17 mouse cellular contexts compared by ENCODE assay signal in the genomic region with DNA sequence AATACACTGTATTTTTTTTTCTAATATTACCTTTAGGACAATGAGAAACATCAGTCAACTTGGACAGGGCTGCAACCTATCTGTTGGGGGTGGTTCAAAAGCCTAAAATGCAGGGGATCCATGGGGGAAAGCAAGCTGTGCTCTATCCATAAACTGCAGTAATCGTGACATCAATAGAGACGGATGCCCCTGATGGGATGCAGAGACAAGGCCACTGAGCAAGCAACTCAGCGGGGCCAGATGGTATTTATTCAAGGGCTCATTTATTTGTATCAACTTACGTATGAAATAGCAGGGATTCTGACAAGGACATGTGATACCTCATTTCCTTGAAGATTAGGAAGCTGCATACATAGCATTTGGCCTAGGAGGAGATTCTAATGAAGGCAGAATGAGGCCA.
A peak's percentile ranks its signal among the peaks of the same experiment; 100 is the strongest.
DNase-seq lines count a peak whose midpoint lies in the region; ATAC-seq and TF ChIP-seq lines count a peak whose summit lies in the region.
"Had no signal": no experiment of that assay in that cellular context is flagged by ENCODE, and none has a peak within 500 bp of the region (broad histone marks: within the 10 kb centered on the region; RNA-seq: fewer than 3 reads in every experiment).

No protein-coding gene starts in this region.

- no peak overlapping the region for H3K4me2 ChIP-seq in midbrain, embryonic 14.5 days (ENCODE audit: low read length)
- no peak overlapping the region for H3K4me2 ChIP-seq in midbrain, embryonic 13.5 days (replicated peaks)
- H3K4me2 ChIP-seq in neural tube, embryonic 14.5 days (ENCODE audit: low read depth, low read length): no peak overlapping the region
- H3K4me2 ChIP-seq: heart, embryonic 13.5 days; liver, embryonic 13.5 days had no signal

- H3K4me3 ChIP-seq in midbrain, embryonic 14.5 days (replicated peaks; ENCODE audit: low read depth, low read length): no peak overlapping the region
- no peak overlapping the region for H3K4me3 ChIP-seq in midbrain, embryonic 13.5 days (replicated peaks)
- no peak overlapping the region for H3K4me3 ChIP-seq in cerebellum, adult 2 months (replicated peaks; ENCODE audit: insufficient read depth, low read depth, low read length)
- H3K4me3 ChIP-seq in neural tube, embryonic 14.5 days (ENCODE audit: low read depth, low read length): no peak overlapping the region
- H3K4me3 ChIP-seq: forebrain, embryonic 10.5 days; heart, embryonic 13.5 days; liver, embryonic 13.5 days; megakaryocyte, embryonic 14.5 days; myocyte had no signal

- no peaks in the 10 kb centered on the region for H3K27me3 ChIP-seq in midbrain, embryonic 14.5 days (ENCODE audit: control insufficient read depth, insufficient read depth, low read length)
- H3K27me3 ChIP-seq in midbrain, embryonic 13.5 days: no peaks in the 10 kb centered on the region
- no peaks in the 10 kb centered on the region for H3K27me3 ChIP-seq in cerebellum, adult 2 months (ENCODE audit: control insufficient read depth, insufficient read depth, low read length)
- H3K27me3 ChIP-seq in neural tube, embryonic 14.5 days (ENCODE audit: control insufficient read depth, insufficient read depth, low read length): no peaks in the 10 kb centered on the region
- H3K27me3 ChIP-seq: heart, embryonic 13.5 days; liver, embryonic 13.5 days; megakaryocyte, embryonic 14.5 days had no signal

- DNase-seq in midbrain, embryonic 14.5 days: peak; percentile 7
- peak; percentile 32 to 82 for DNase-seq in cerebellum, adult 2 months
- DNase-seq in cerebellum, postnatal 36 days: peak; percentile 22 to 48
- no peak for DNase-seq in T-cell, adult 2 months (ENCODE audit: low spot score)
- DNase-seq in retina, embryonic 14.5 days (ENCODE audit: low spot score): no peak
- DNase-seq: adrenal gland, adult 8-10 months; kidney, adult 2 months; kidney, postnatal 4 days; liver, embryonic 13.5 days had no signal

- H3K36me3 ChIP-seq in midbrain, embryonic 14.5 days (ENCODE audit: control insufficient read depth, insufficient read depth, low read length): no peaks in the 10 kb centered on the region
- no peaks in the 10 kb centered on the region for H3K36me3 ChIP-seq in midbrain, embryonic 13.5 days
- H3K36me3 ChIP-seq in neural tube, embryonic 14.5 days (ENCODE audit: control insufficient read depth, insufficient read depth, low read length): no peaks in the 10 kb centered on the region
- H3K36me3 ChIP-seq: forebrain, embryonic 10.5 days; heart, embryonic 13.5 days; liver, embryonic 13.5 days had no signal

- no peaks in the 10 kb centered on the region for H3K4me1 ChIP-seq in midbrain, embryonic 14.5 days (ENCODE audit: control insufficient read depth, insufficient read depth, low read length)
- H3K4me1 ChIP-seq in midbrain, embryonic 13.5 days (replicated peaks): no peaks in the 10 kb centered on the region
- peaks cover 5% of the 10 kb centered on the region; the same call in 1 of the 2 replicates for H3K4me1 ChIP-seq in cerebellum, adult 2 months (ENCODE audit: control insufficient read depth, insufficient read depth, low read length)
- no peaks in the 10 kb centered on the region for H3K4me1 ChIP-seq in neural tube, embryonic 14.5 days (ENCODE audit: control insufficient read depth, insufficient read depth, low read length)
- H3K4me1 ChIP-seq: liver, embryonic 13.5 days; megakaryocyte, embryonic 14.5 days had no signal

- no peak for TF ChIP-seq CTCF in cerebellum, adult 2 months (IDR thresholded peaks at IDR 0.05; ENCODE audit: borderline replicate concordance, insufficient read depth, low read depth, low read length)

- H3K9ac ChIP-seq in midbrain, embryonic 14.5 days (replicated peaks; ENCODE audit: low read length): no peak overlapping the region
- no peak overlapping the region for H3K9ac ChIP-seq in midbrain, embryonic 13.5 days (replicated peaks)
- H3K9ac ChIP-seq in neural tube, embryonic 14.5 days (replicated peaks; ENCODE audit: low read depth, low read length): no peak overlapping the region
- H3K9ac ChIP-seq: heart, embryonic 13.5 days; liver, embryonic 13.5 days had no signal

- ATAC-seq in midbrain, embryonic 14.5 days (ENCODE audit: low FRiP score, low TSS enrichment): no peak
- ATAC-seq in midbrain, embryonic 13.5 days: no peak
- ATAC-seq in neural tube, embryonic 14.5 days (ENCODE audit: low read depth): peak; percentile 51; the same call in 1 of the 2 replicates
- ATAC-seq: CD4-positive, CD25-positive, alpha-beta regulatory T cell, adult 4 months; lung, postnatal 0 days had no signal

- H3K9me3 ChIP-seq in midbrain, embryonic 14.5 days (ENCODE audit: control insufficient read depth, low read length): no peaks in the 10 kb centered on the region
- no peaks in the 10 kb centered on the region for H3K9me3 ChIP-seq in midbrain, embryonic 13.5 days
- no peaks in the 10 kb centered on the region for H3K9me3 ChIP-seq in neural tube, embryonic 14.5 days (ENCODE audit: control insufficient read depth, low read length)
- H3K9me3 ChIP-seq: forebrain, embryonic 10.5 days; heart, embryonic 13.5 days; liver, embryonic 13.5 days had no signal

- WGBS in midbrain, embryonic 14.5 days: 63% methylated on average over 4 of the region's 4 CpGs
- 63% methylated on average over 4 of the region's 4 CpGs for WGBS in midbrain, embryonic 13.5 days
- 16% methylated on average over 4 of the region's 4 CpGs for WGBS in cerebellum, adult 2 months
- 23% methylated on average over 4 of the region's 4 CpGs for WGBS in neural tube, embryonic 14.5 days

- no peak overlapping the region for H3K27ac ChIP-seq in midbrain, embryonic 14.5 days (replicated peaks; ENCODE audit: low read depth, low read length)
- no peak overlapping the region for H3K27ac ChIP-seq in midbrain, embryonic 13.5 days
- H3K27ac ChIP-seq in cerebellum, adult 2 months (ENCODE audit: insufficient read depth, low read length): no peak overlapping the region
- H3K27ac ChIP-seq in neural tube, embryonic 14.5 days (ENCODE audit: low read depth, low read length): no peak overlapping the region
- H3K27ac ChIP-seq: forebrain, embryonic 10.5 days; heart, embryonic 13.5 days; liver, embryonic 13.5 days had no signal

- no peak for TF ChIP-seq POLR2A in cerebellum, adult 2 months (IDR thresholded peaks at IDR 0.05; ENCODE audit: borderline replicate concordance, insufficient read depth, low read length)

Comparison
In these comparisons a context has a peak if more than half of its experiments do, and no peak if none do; other contexts are left out.
1. DNase-seq: peak in midbrain, embryonic 14.5 days (single experiment), cerebellum, adult 2 months (2 of 2) and cerebellum, postnatal 36 days (2 of 2); none in T-cell, adult 2 months (single experiment) and retina, embryonic 14.5 days (single experiment).